Mouse (Mus musculus): Measurements from ENCODE around the gene Gm14781.
"Not testable (repeated sequence)": the region's sequence is repeated elsewhere in the genome, so short reads cannot be mapped to it uniquely, and the experiment has no call there.

Gene Gm14781

DNA sequence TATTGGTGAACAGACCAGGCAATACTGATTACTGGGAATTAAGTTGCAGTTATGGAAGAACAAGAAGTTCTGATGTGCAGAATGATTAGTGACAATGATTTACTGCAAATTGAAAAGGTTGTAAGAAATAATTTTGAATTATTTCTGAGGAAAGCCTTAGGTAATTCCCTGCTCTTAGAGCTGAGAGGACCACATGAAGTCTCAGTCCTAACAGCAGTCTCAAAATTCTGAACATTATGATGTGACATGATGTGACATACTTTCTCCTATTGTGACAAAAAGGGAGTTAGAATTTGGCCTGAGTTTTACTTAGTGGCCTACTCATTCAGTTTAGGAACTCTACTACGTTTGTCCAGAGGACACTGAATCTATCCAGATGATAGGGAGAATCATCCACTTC lies at the start of gene Gm14781:
Gene Gm14781 (plus strand): TSS at position 301 of the 400 bp plus-strand sequence.
- not testable (repeated sequence) for DNase-seq

DNA sequence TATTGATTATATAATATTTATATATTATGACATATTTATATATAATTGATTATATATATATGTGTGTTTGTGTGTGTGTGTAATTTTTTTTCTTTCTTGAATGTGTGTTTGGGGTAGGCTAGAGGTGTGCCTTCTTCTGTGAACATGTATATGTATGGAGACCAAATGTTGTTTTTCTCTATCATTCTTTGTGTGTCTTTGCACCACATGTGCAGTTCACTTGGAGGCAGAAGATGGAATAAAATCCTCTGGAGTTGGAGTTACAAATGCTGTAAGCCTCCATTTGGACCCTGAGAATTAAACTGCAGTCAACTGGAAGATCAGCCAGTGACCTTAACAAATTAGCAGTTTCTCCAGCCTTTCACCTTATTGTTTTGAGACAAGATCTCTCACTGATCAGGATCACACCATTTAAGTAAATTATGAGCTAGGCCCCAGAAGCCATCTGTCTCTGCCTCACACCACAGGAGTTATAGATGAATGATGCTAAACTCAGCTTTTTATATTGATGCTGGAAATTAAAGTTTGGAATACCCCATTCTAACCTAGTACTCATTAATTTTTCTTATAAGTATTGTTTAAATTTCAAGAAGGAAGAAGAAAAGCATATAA lies 23.1 kb downstream of the Gm14781 start:
- DNase-seq: not testable (repeated sequence)
